Mouse (Mus musculus) G1E (cell line): ENCODE data around the gene Ddx27.

Experiments
- CTCF ChIP-seq: IDR thresholded peaks from 2 replicates; pipeline ENCODE4 v1.5.1; 2012; ENCODE audit warnings: low read depth, low read length, inconsistent platforms, mixed read lengths
- GATA1 ChIP-seq: IDR thresholded peaks from 2 replicates; pipeline ENCODE4 v1.6.1; 2012; ENCODE audit warnings: borderline replicate concordance, low read length, inconsistent platforms, mixed read lengths

GRCm38 (mm10) chr2:166990861-166991260 is 24.1 kb upstream of the Ddx27 start:
- TF ChIP-seq CTCF (no peak), GATA1 (no peak)
